Mouse (Mus musculus): ENCODE measurements around the gene Dysf. TPM values are rescaled to one million over a fixed set of nuclear protein-coding genes. Genes with fewer than 3 reads are reported as not detected.

The Dysf gene
- polyA plus RNA-seq, 1 experiment from 2014 or later, result 2.3 TPM

- 87% methylated on average over 9 of the region's 9 CpGs for WGBS
- Histone ChIP-seq H3K4me1 (no peaks in the 10 kb centered on the region), H3K9me3 (replicated peaks) (no peaks in the 10 kb centered on the region), H3K9ac (replicated peaks) (no peak overlapping the region), H3K27me3 (replicated peaks) (no peaks in the 10 kb centered on the region), H3K4me3 (replicated peaks) (no peak overlapping the region), H3K27ac (replicated peaks) (no peak overlapping the region), H3K36me3 (no peaks in the 10 kb centered on the region), H3K4me2 (no peak overlapping the region)
- no peak for ATAC-seq (ENCODE audit: low FRiP score)
These were observed 45.6 kb downstream of the Dysf start for GRCm38 (mm10) chr6:84053874-84054530.

- ATAC-seq (ENCODE audit: low FRiP score), result no peak
- Histone ChIP-seq H3K4me1 (no peaks in the 10 kb centered on the region), H3K9me3 (replicated peaks) (no peaks in the 10 kb centered on the region), H3K27ac (replicated peaks) (no peak overlapping the region), H3K36me3 (no peaks in the 10 kb centered on the region), H3K4me2 (no peak overlapping the region), H3K9ac (replicated peaks) (no peak overlapping the region), H3K4me3 (replicated peaks) (no peak overlapping the region), H3K27me3 (replicated peaks) (no peaks in the 10 kb centered on the region)
- WGBS, result 35% methylated on average over 1 of the region's 1 CpGs
These were observed 47.2 kb downstream of the Dysf start for GRCm38 (mm10) chr6:84055619-84056018.

GRCm38 (mm10) chr6:84057216-84057615 lies 48.8 kb downstream of the Dysf start:
- Histone ChIP-seq H3K27me3 (replicated peaks) (no peaks in the 10 kb centered on the region), H3K9me3 (replicated peaks) (no peaks in the 10 kb centered on the region), H3K4me3 (replicated peaks) (no peak overlapping the region), H3K4me1 (no peaks in the 10 kb centered on the region), H3K27ac (replicated peaks) (no peak overlapping the region), H3K36me3 (no peaks in the 10 kb centered on the region), H3K9ac (replicated peaks) (no peak overlapping the region), H3K4me2 (no peak overlapping the region)
- no peak for ATAC-seq (ENCODE audit: low FRiP score)
- WGBS, result 84% methylated on average over 8 of the region's 8 CpGs

GRCm38 (mm10) chr6:84058671-84059141 lies 50.3 kb downstream of the Dysf start:
- no peak overlapping the region for H3K27ac ChIP-seq (replicated peaks)
- WGBS, result 71% methylated on average over 5 of the region's 5 CpGs
- H3K4me1 ChIP-seq, result no peaks in the 10 kb centered on the region
- H3K27me3 ChIP-seq (replicated peaks), result no peaks in the 10 kb centered on the region
- no peak overlapping the region for H3K4me3 ChIP-seq (replicated peaks)
- no peak overlapping the region for H3K4me2 ChIP-seq
- no peaks in the 10 kb centered on the region for H3K9me3 ChIP-seq (replicated peaks)
- H3K36me3 ChIP-seq, result no peaks in the 10 kb centered on the region
- H3K9ac ChIP-seq (replicated peaks), result no peak overlapping the region
- no peak for ATAC-seq (ENCODE audit: low FRiP score)

- Histone ChIP-seq H3K4me3 (replicated peaks) (no peak overlapping the region), H3K9ac (replicated peaks) (no peak overlapping the region), H3K27me3 (replicated peaks) (no peaks in the 10 kb centered on the region), H3K9me3 (replicated peaks) (no peaks in the 10 kb centered on the region), H3K4me1 (no peaks in the 10 kb centered on the region), H3K4me2 (no peak overlapping the region), H3K36me3 (no peaks in the 10 kb centered on the region), H3K27ac (replicated peaks) (no peak overlapping the region)
- 47% methylated on average over 4 of the region's 4 CpGs for WGBS
- ATAC-seq (ENCODE audit: low FRiP score), result no peak
These were observed 51.5 kb downstream of the Dysf start for GRCm38 (mm10) chr6:84059771-84060414.

GRCm38 (mm10) chr6:84061328-84061727 lies 52.9 kb downstream of the Dysf start:
- no peak overlapping the region for H3K4me3 ChIP-seq (replicated peaks)
- no peak for ATAC-seq (ENCODE audit: low FRiP score)
- WGBS, result 7% methylated on average over 5 of the region's 5 CpGs

GRCm38 (mm10) chr6:84062541-84062940 lies 54.2 kb downstream of the Dysf start:
- WGBS, result 84% methylated on average over 5 of the region's 5 CpGs
- no peak for ATAC-seq (ENCODE audit: low FRiP score)

More at GRCm38 (mm10) chr6:84061328-84061727, 52.9 kb downstream of the Dysf start:
- Histone ChIP-seq H3K4me2 (no peak overlapping the region), H3K9me3 (replicated peaks) (no peaks in the 10 kb centered on the region), H3K9ac (replicated peaks) (no peak overlapping the region), H3K4me1 (no peaks in the 10 kb centered on the region), H3K36me3 (no peaks in the 10 kb centered on the region), H3K27ac (replicated peaks) (no peak overlapping the region), H3K27me3 (replicated peaks) (no peaks in the 10 kb centered on the region)

GRCm38 (mm10) chr6:84068236-84068635 lies 59.8 kb downstream of the Dysf start:
- Histone ChIP-seq H3K4me1 (no peaks in the 10 kb centered on the region), H3K9me3 (replicated peaks) (no peaks in the 10 kb centered on the region), H3K9ac (replicated peaks) (no peak overlapping the region), H3K4me3 (replicated peaks) (no peak overlapping the region), H3K27ac (replicated peaks) (no peak overlapping the region), H3K27me3 (replicated peaks) (no peaks in the 10 kb centered on the region), H3K36me3 (no peaks in the 10 kb centered on the region), H3K4me2 (no peak overlapping the region)
- 85% methylated on average over 5 of the region's 5 CpGs for WGBS
- no peak for ATAC-seq (ENCODE audit: low FRiP score)

More at GRCm38 (mm10) chr6:84062541-84062940, 54.2 kb downstream of the Dysf start:
- Histone ChIP-seq H3K9me3 (replicated peaks) (no peaks in the 10 kb centered on the region), H3K4me1 (no peaks in the 10 kb centered on the region), H3K27me3 (replicated peaks) (no peaks in the 10 kb centered on the region), H3K4me2 (no peak overlapping the region), H3K4me3 (replicated peaks) (no peak overlapping the region), H3K36me3 (no peaks in the 10 kb centered on the region), H3K9ac (replicated peaks) (no peak overlapping the region), H3K27ac (replicated peaks) (no peak overlapping the region)

GRCm38 (mm10) chr6:84070251-84070650 lies 61.9 kb downstream of the Dysf start:
- Histone ChIP-seq H3K27ac (replicated peaks) (no peak overlapping the region), H3K27me3 (replicated peaks) (no peaks in the 10 kb centered on the region), H3K4me1 (no peaks in the 10 kb centered on the region), H3K36me3 (no peaks in the 10 kb centered on the region), H3K9ac (replicated peaks) (no peak overlapping the region), H3K4me2 (no peak overlapping the region), H3K9me3 (replicated peaks) (no peaks in the 10 kb centered on the region), H3K4me3 (replicated peaks) (no peak overlapping the region)
- WGBS, result 76% methylated on average over 6 of the region's 6 CpGs
- no peak for ATAC-seq (ENCODE audit: low FRiP score)

- Histone ChIP-seq H3K4me3 (replicated peaks) (no peak overlapping the region), H3K27me3 (replicated peaks) (no peaks in the 10 kb centered on the region), H3K4me2 (no peak overlapping the region), H3K9ac (replicated peaks) (no peak overlapping the region), H3K4me1 (no peaks in the 10 kb centered on the region), H3K9me3 (replicated peaks) (no peaks in the 10 kb centered on the region), H3K27ac (replicated peaks) (no peak overlapping the region), H3K36me3 (no peaks in the 10 kb centered on the region)
- 75% methylated on average over 9 of the region's 9 CpGs for WGBS
- ATAC-seq (ENCODE audit: low FRiP score), result no peak
These were observed 64.2 kb downstream of the Dysf start for GRCm38 (mm10) chr6:84072574-84072973.

GRCm38 (mm10) chr6:84078172-84078571 lies 69.8 kb downstream of the Dysf start:
- 66% methylated on average over 1 of the region's 1 CpGs for WGBS
- Histone ChIP-seq H3K36me3 (no peaks in the 10 kb centered on the region), H3K27me3 (replicated peaks) (no peaks in the 10 kb centered on the region), H3K9ac (replicated peaks) (no peak overlapping the region), H3K9me3 (replicated peaks) (no peaks in the 10 kb centered on the region), H3K4me2 (no peak overlapping the region), H3K4me3 (replicated peaks) (no peak overlapping the region), H3K4me1 (no peaks in the 10 kb centered on the region), H3K27ac (replicated peaks) (no peak overlapping the region)
- no peak for ATAC-seq (ENCODE audit: low FRiP score)

GRCm38 (mm10) chr6:84080631-84081030 lies 72.2 kb downstream of the Dysf start:
- Histone ChIP-seq H3K27ac (replicated peaks) (no peak overlapping the region), H3K4me1 (no peaks in the 10 kb centered on the region), H3K9me3 (replicated peaks) (no peaks in the 10 kb centered on the region), H3K4me2 (no peak overlapping the region), H3K4me3 (replicated peaks) (no peak overlapping the region), H3K36me3 (no peaks in the 10 kb centered on the region), H3K9ac (replicated peaks) (no peak overlapping the region), H3K27me3 (replicated peaks) (no peaks in the 10 kb centered on the region)
- WGBS, result 80% methylated on average over 3 of the region's 3 CpGs
- ATAC-seq (ENCODE audit: low FRiP score), result no peak

All from neural tube, embryonic 15.5 days (tissue).